Comparison of ENCODE assay signal across 18 mouse cellular contexts in the genomic region with DNA sequence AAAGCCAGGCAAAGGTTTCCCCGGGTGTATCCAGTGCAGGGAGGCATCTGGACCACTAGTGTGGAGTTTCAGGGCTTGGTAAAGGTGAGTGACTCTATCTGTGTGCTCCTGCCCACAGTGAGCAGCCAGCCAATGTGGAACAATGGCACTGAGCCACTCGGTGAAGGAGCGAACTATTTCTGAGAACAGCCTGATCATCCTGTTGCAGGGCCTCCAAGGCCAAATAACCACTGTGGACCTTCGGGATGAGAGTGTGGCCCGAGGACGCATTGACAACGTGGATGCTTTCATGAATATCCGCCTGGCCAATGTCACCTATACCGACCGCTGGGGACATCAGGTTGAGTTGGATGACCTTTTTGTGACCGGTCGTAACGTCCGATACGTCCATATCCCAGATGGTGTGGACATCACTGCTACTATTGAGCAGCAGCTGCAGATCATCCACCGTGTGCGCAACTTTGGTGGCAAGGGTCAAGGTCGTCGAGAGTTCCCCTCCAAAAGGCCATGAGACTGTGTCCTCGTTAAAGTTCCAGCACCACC. TPM values are rescaled to one million over a fixed set of nuclear protein-coding genes. Genes with fewer than 3 reads are reported as not detected.
A peak's percentile ranks its signal among the peaks of the same experiment; 100 is the strongest.
DNase-seq lines count a peak whose midpoint lies in the region; ATAC-seq and TF ChIP-seq lines count a peak whose summit lies in the region.
"Had no signal": no experiment of that assay in that cellular context is flagged by ENCODE, and none has a peak within 500 bp of the region (broad histone marks: within the 10 kb centered on the region; RNA-seq: fewer than 3 reads in every experiment).

No protein-coding gene starts in this region.

- H3K27ac ChIP-seq in heart, embryonic 13.5 days (replicated peaks), result no peak overlapping the region
- H3K27ac ChIP-seq: neural tube, embryonic 12.5 days had no signal

- WGBS in heart, embryonic 13.5 days, result 89% methylated on average over 20 of the region's 20 CpGs

- H3K27me3 ChIP-seq in heart, embryonic 13.5 days (replicated peaks), result no peaks in the 10 kb centered on the region
- no peaks in the 10 kb centered on the region for H3K27me3 ChIP-seq in myocyte (ENCODE audit: control insufficient read depth, insufficient read depth, insufficient read length)
- H3K27me3 ChIP-seq: embryonic facial prominence, embryonic 12.5 days; hindbrain, embryonic 15.5 days; neural tube, embryonic 12.5 days had no signal

- peaks cover 25% of the 10 kb centered on the region for H3K79me2 ChIP-seq in myocyte (ENCODE audit: control insufficient read depth, insufficient read depth)

- intact Hi-C loops in heart, postnatal 10 days (cut with DNase I), result no loop called here

- no peak for ATAC-seq in heart, embryonic 13.5 days (ENCODE audit: extremely low read depth, insufficient number of reproducible peaks, low FRiP score, low TSS enrichment)
- ATAC-seq: activated CD4-positive, CD25-positive, alpha-beta regulatory T cell, adult 4 months; lung, postnatal 0 days had no signal

- no peak for TF ChIP-seq POLR2A in myocyte (IDR thresholded peaks at IDR 0.05; ENCODE audit: insufficient read length, low read depth)

- H3K9ac ChIP-seq in heart, embryonic 13.5 days, result no peak overlapping the region

- DNase-seq in cerebellum, adult 8-10 months, result peak; percentile 25
- DNase-seq in cerebellum, postnatal 10 days, result no peak
- DNase-seq in heart, postnatal 10 days, result no peak
- peak; percentile 32 for DNase-seq in testis, postnatal 14 days (ENCODE audit: low spot score)
- no peak for DNase-seq in testis, postnatal 10 days (ENCODE audit: low spot score)
- no peak for DNase-seq in MN1 (ENCODE audit: low spot score)
- DNase-seq: cerebellum, postnatal 25 days; gastrocnemius, postnatal 25 days; kidney, adult 2 months; layer of hippocampus, postnatal 36 days; midbrain, embryonic 14.5 days had no signal

- H3K4me2 ChIP-seq in heart, embryonic 13.5 days, result peak overlapping the region; percentile 80; the same call in 1 of the 2 replicates
- H3K4me2 ChIP-seq in myocyte (ENCODE audit: low read depth), result peak overlapping the region; percentile 81

- H3K36me3 ChIP-seq in heart, embryonic 13.5 days, result peaks cover 21% of the 10 kb centered on the region
- peaks cover 3% of the 10 kb centered on the region for H3K36me3 ChIP-seq in myocyte (ENCODE audit: control insufficient read depth, insufficient read depth)

- H3K4me3 ChIP-seq in heart, embryonic 13.5 days, result peak overlapping the region; percentile 82; the same call in 1 of the 2 replicates
- peak overlapping the region; percentile 53 for H3K4me3 ChIP-seq in myocyte

- peaks cover 56% of the 10 kb centered on the region for H3K4me1 ChIP-seq in heart, embryonic 13.5 days

- H3K9me3 ChIP-seq in heart, embryonic 13.5 days, result no peaks in the 10 kb centered on the region
- H3K9me3 ChIP-seq: embryonic facial prominence, embryonic 12.5 days; hindbrain, embryonic 15.5 days; neural tube, embryonic 12.5 days had no signal

- no peak overlapping the region for H3ac ChIP-seq in myocyte (ENCODE audit: control insufficient read depth, insufficient read length)

TF ChIP-seq in myocyte, 11 proteins besides CTCF, POLR2A, EP300 and RAD21:
- no peak for TF ChIP-seq E2F4 (IDR thresholded peaks at IDR 0.05; ENCODE audit: insufficient read depth)
- no peak for TF ChIP-seq TCF3 (IDR thresholded peaks at IDR 0.05; ENCODE audit: insufficient read length, low read depth)
- no peak for TF ChIP-seq POLR2AphosphoS2 (IDR thresholded peaks at IDR 0.05; ENCODE audit: insufficient read length, low read depth)
- TF ChIP-seq MAX (IDR thresholded peaks at IDR 0.05; ENCODE audit: low read depth), result no peak
- TF ChIP-seq TCF12 (IDR thresholded peaks at IDR 0.05; ENCODE audit: insufficient read depth, poor library complexity, severe bottlenecking), result no peak
- TF ChIP-seq REST (IDR thresholded peaks at IDR 0.05; ENCODE audit: insufficient read depth, insufficient read length), result no peak
- no peak for TF ChIP-seq USF1 (IDR thresholded peaks at IDR 0.05; ENCODE audit: low read depth)
- no peak for TF ChIP-seq CEBPB (IDR thresholded peaks at IDR 0.05; ENCODE audit: insufficient read depth, poor library complexity, severe bottlenecking)
- no peak for TF ChIP-seq MYOD1 (IDR thresholded peaks at IDR 0.05; ENCODE audit: control insufficient read depth in 1 of 3, insufficient read length in 2 of 3, low read depth in 2 of 3)
- TF ChIP-seq MYOG (IDR thresholded peaks at IDR 0.05; ENCODE audit: control insufficient read depth in 1 of 3, insufficient read depth in 1 of 3, insufficient read length in 2 of 3, low read depth in 2 of 3), result no peak
- no peak for TF ChIP-seq SRF (IDR thresholded peaks at IDR 0.05; ENCODE audit: control insufficient read depth, insufficient read length, low read depth)

RNA-seq across cellular contexts. Expression of a gene that starts 1.4 kb away (rescaled TPM):
- 35.2 and 48.6 TPM in 2 replicates for polyA plus RNA-seq in heart, embryonic 13.5 days (2015; fragmentation: Nextera tagmentation; extraction: Ambion mirVana)
- 10 to 100 TPM; 11.0 to 14.3 TPM for total RNA-seq in heart, postnatal 10 days (2021)
- 50.5 TPM for polyA plus RNA-seq in myocyte (2012; fragmentation: generic; extraction: Trizol)

RNA-seq across cellular contexts. Expression of a gene that starts 6.0 kb away (rescaled TPM):
- 26.4 and 26.6 TPM in 2 replicates for polyA plus RNA-seq in heart, embryonic 13.5 days (2015; fragmentation: Nextera tagmentation; extraction: Ambion mirVana)
- 10 to 100 TPM; 22.8 to 32.7 TPM for total RNA-seq in heart, postnatal 10 days (2021)
- polyA plus RNA-seq in myocyte (2012; fragmentation: generic; extraction: Trizol), result 25.9 TPM

RNA-seq across cellular contexts. Expression of a gene that starts 39.4 kb away (rescaled TPM):
- polyA plus RNA-seq in heart, embryonic 13.5 days (2015; fragmentation: Nextera tagmentation; extraction: Ambion mirVana), result 6.4 and 7.7 TPM in 2 replicates
- total RNA-seq in heart, postnatal 10 days (2021), result 1 to 10 TPM; 3.5 to 4.1 TPM
- 12.8 TPM for polyA plus RNA-seq in myocyte (2012; fragmentation: generic; extraction: Trizol)

RNA-seq across cellular contexts. Expression of a gene that starts 49.8 kb away (rescaled TPM):
- 30.9 and 34.2 TPM in 2 replicates for polyA plus RNA-seq in heart, embryonic 13.5 days (2015; fragmentation: Nextera tagmentation; extraction: Ambion mirVana)
- total RNA-seq in heart, postnatal 10 days (2021), result 10 to 100 TPM; 36.3 to 37.0 TPM
- polyA plus RNA-seq in myocyte (2012; fragmentation: generic; extraction: Trizol), result 28.6 TPM

RNA-seq across cellular contexts. Expression of a gene that starts 51.1 kb away (rescaled TPM):
- polyA plus RNA-seq in heart, embryonic 13.5 days (2015; fragmentation: Nextera tagmentation; extraction: Ambion mirVana), result 129 and 137 TPM in 2 replicates
- 10 to 100 TPM; 64.2 to 64.3 TPM for total RNA-seq in heart, postnatal 10 days (2021)
- polyA plus RNA-seq in myocyte (2012; fragmentation: generic; extraction: Trizol), result 86.8 TPM

Comparison
In these comparisons a context has a peak if more than half of its experiments do, and no peak if none do; other contexts are left out.
1. DNase-seq: peak in cerebellum, adult 8-10 months (single experiment) and testis, postnatal 14 days (single experiment); none in cerebellum, postnatal 10 days (0 of 2), heart, postnatal 10 days (0 of 2), testis, postnatal 10 days (single experiment) and MN1 (single experiment).